Mouse (Mus musculus) forebrain, embryonic 12.5 days (tissue): ENCODE measurements around the gene Pde4d. TPM values are rescaled to one million over a fixed set of nuclear protein-coding genes. Genes with fewer than 3 reads are reported as not detected.

Source experiments
- ATAC-seq: fragments of 200-750 bp; cut with Nextera tagmentation; 2 replicates; pipeline ENCODE4 v1.8.0; 2017; ENCODE audit warnings: moderate TSS enrichment; ENCODE audit not compliant: low FRiP score
- H3K27ac ChIP-seq: fragments of 300-500 bp; sonication (generic); 2 replicates; pipeline ENCODE4 v1.5.1; 2016; ENCODE audit warnings: mild to moderate bottlenecking
- H3K27me3 ChIP-seq: fragments of 300-500 bp; sonication (generic); 2 replicates; pipeline ENCODE4 v1.6.1; 2016; ENCODE audit warnings: mild to moderate bottlenecking
- H3K36me3 ChIP-seq: fragments of 300-500 bp; sonication (generic); replicated peaks from 2 replicates; pipeline ENCODE4 v1.6.1; 2016; ENCODE audit warnings: mild to moderate bottlenecking
- H3K4me1 ChIP-seq: fragments of 300-500 bp; sonication (generic); 2 replicates; pipeline ENCODE4 v1.6.1; 2016
- H3K4me2 ChIP-seq: fragments of 300-500 bp; sonication (generic); 2 replicates; pipeline ENCODE4 v1.6.1; 2016; ENCODE audit warnings: mild to moderate bottlenecking, moderate library complexity
- H3K4me3 ChIP-seq: fragments of 300-500 bp; sonication (generic); replicated peaks from 2 replicates; pipeline ENCODE4 v1.5.1; 2016; ENCODE audit warnings: mild to moderate bottlenecking
- H3K9ac ChIP-seq: fragments of 300-500 bp; sonication (generic); 2 replicates; pipeline ENCODE4 v1.6.1; 2016; ENCODE audit warnings: mild to moderate bottlenecking
- H3K9me3 ChIP-seq: fragments of 300-500 bp; sonication (generic); 2 replicates; pipeline ENCODE4 v1.6.1; 2016
- WGBS: fragments of 180-500 bp; shearing (Covaris S2); methylation state at CpG from one replicate; pipeline ENCODE4 v1.1.7; 2016; 5-methylcytosine and 5-hydroxymethylcytosine counted together
- polyA plus RNA-seq: library from polyadenylated mRNA; unstranded; fragments of >200 nt; fragmentation: Nextera tagmentation; extraction: Ambion mirVana; gene quantifications from 2 replicates; pipeline ENCODE4 v1.2.1, GENCODE M21; 2016

Gene Pde4d
- polyA plus RNA-seq, 1 experiment from 2014 or later, result 15.0 TPM

GRCm38 (mm10) chr13:109695098-109695497 lies 1245.3 kb downstream of the Pde4d start:
- 90% methylated on average over 6 of the region's 6 CpGs for WGBS
- H3K9ac ChIP-seq, result no peak overlapping the region
- ATAC-seq, result no peak

DNA sequence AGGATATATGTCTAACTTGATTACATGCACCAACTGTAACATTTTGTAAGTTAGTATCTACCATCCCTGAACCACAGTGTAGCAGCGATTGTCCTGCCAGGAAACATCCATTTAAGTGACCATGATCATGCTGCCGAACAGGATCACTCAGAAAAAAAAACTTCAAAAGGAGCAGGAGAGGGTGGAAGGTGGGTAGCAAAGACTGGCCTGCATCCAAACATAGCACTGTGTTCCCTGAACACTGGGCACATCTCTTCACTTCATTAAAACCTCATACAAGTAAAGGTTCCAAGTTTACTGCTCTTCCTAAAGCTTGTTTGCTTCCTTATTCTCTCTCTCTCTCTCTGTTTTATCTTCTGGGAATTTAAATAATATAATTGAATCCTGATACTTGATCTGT lies 1256.4 kb downstream of the Pde4d start:
- Histone ChIP-seq H3K4me2 (no peak overlapping the region), H3K4me3 (no peak overlapping the region), H3K4me1 (peaks cover 15% of the 10 kb centered on the region; the same call in 1 of the 2 replicates), H3K27ac (no peak overlapping the region), H3K27me3 (no peaks in the 10 kb centered on the region), H3K9ac (no peak overlapping the region), H3K9me3 (no peaks in the 10 kb centered on the region), H3K36me3 (no peaks in the 10 kb centered on the region)
- 58% methylated on average over 2 of the region's 2 CpGs for WGBS
- ATAC-seq, result no peak

More at GRCm38 (mm10) chr13:109695098-109695497, 1245.3 kb downstream of the Pde4d start:
- no peak overlapping the region for H3K4me2 ChIP-seq
- H3K27ac ChIP-seq, result no peak overlapping the region
- no peaks in the 10 kb centered on the region for H3K36me3 ChIP-seq
- no peaks in the 10 kb centered on the region for H3K4me1 ChIP-seq
- no peak overlapping the region for H3K4me3 ChIP-seq
- H3K9me3 ChIP-seq, result no peaks in the 10 kb centered on the region
- H3K27me3 ChIP-seq, result no peaks in the 10 kb centered on the region

GRCm38 (mm10) chr13:109706579-109706978 lies 1256.8 kb downstream of the Pde4d start:
- ATAC-seq, result 0 out of 2 replicates have a peak, but pooled peaks have one; percentile 44
- Histone ChIP-seq H3K9ac (no peak overlapping the region), H3K27me3 (no peaks in the 10 kb centered on the region), H3K4me2 (no peak overlapping the region), H3K27ac (no peak overlapping the region), H3K9me3 (no peaks in the 10 kb centered on the region), H3K4me1 (peaks cover 15% of the 10 kb centered on the region; the same call in 1 of the 2 replicates), H3K4me3 (no peak overlapping the region), H3K36me3 (no peaks in the 10 kb centered on the region)
- 37% methylated on average over 5 of the region's 5 CpGs for WGBS

- 76% methylated on average over 4 of the region's 4 CpGs for WGBS
- H3K27ac ChIP-seq, result no peak overlapping the region
- peaks cover 15% of the 10 kb centered on the region; the same call in 1 of the 2 replicates for H3K4me1 ChIP-seq
- H3K27me3 ChIP-seq, result no peaks in the 10 kb centered on the region
- ATAC-seq, result no peak
- no peaks in the 10 kb centered on the region for H3K9me3 ChIP-seq
- H3K36me3 ChIP-seq, result no peaks in the 10 kb centered on the region
- H3K9ac ChIP-seq, result no peak overlapping the region
- H3K4me3 ChIP-seq, result no peak overlapping the region
- H3K4me2 ChIP-seq, result no peak overlapping the region
These were observed 1257.4 kb downstream of the Pde4d start for GRCm38 (mm10) chr13:109707154-109707553.

- no peak for ATAC-seq
These were observed 1258.6 kb downstream of the Pde4d start for GRCm38 (mm10) chr13:109708326-109708725.

DNA sequence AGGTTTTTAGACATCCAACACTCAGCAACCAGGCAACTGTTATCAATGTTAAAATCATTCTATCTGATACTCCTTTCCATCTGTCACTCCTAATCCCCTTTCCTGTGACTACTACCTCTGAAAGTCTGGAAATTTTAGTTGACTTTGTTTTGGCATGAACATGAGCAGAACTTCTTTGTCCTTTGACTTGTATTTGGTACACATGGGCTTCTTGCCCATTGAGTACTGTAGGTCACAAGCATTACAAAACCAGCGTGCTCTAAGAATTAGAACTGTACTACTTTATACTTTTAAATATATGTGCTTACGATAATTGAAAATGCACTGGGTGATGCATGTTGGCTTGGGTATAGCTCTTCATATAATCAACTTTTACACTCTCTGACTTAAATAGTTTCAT lies 1264.8 kb downstream of the Pde4d start:
- Histone ChIP-seq H3K27ac (no peak overlapping the region), H3K4me1 (no peaks in the 10 kb centered on the region), H3K4me3 (no peak overlapping the region), H3K27me3 (no peaks in the 10 kb centered on the region), H3K9ac (no peak overlapping the region), H3K36me3 (no peaks in the 10 kb centered on the region), H3K9me3 (no peaks in the 10 kb centered on the region), H3K4me2 (no peak overlapping the region)
- 93% methylated on average over 2 of the region's 2 CpGs for WGBS
- no peak for ATAC-seq

More at GRCm38 (mm10) chr13:109708326-109708725, 1258.6 kb downstream of the Pde4d start:
- H3K4me1 ChIP-seq, result peaks cover 15% of the 10 kb centered on the region; the same call in 1 of the 2 replicates
- H3K36me3 ChIP-seq, result no peaks in the 10 kb centered on the region
- H3K27me3 ChIP-seq, result no peaks in the 10 kb centered on the region
- no peak overlapping the region for H3K4me2 ChIP-seq
- H3K4me3 ChIP-seq, result no peak overlapping the region
- H3K27ac ChIP-seq, result no peak overlapping the region
- no peak overlapping the region for H3K9ac ChIP-seq
- H3K9me3 ChIP-seq, result no peaks in the 10 kb centered on the region
- 92% methylated on average over 2 of the region's 2 CpGs for WGBS

DNA sequence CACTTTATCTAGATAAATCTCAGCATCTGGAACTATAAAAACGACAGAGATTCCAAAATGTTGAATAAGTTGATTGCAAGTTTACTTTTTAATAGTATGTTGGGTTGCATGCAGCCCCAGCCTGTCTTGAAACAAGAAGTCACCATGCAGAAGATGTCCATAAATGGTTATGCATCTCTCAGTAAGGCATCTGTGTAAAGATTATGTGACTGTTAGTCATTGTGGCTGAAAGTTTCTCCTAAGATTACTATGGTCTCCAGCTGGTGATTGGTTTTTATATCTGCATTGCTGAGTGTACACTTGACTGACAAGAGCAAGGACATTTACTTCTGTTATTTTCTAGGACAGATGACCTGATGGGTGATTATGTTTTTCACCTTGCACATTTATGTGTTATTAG lies 1265.6 kb downstream of the Pde4d start:
- Histone ChIP-seq H3K9ac (no peak overlapping the region), H3K4me2 (no peak overlapping the region), H3K9me3 (no peaks in the 10 kb centered on the region), H3K36me3 (no peaks in the 10 kb centered on the region), H3K4me3 (no peak overlapping the region), H3K27ac (no peak overlapping the region), H3K27me3 (no peaks in the 10 kb centered on the region), H3K4me1 (no peaks in the 10 kb centered on the region)
- no peak for ATAC-seq
- 70% methylated on average over 1 of the region's 1 CpGs for WGBS

- Histone ChIP-seq H3K4me2 (no peak overlapping the region), H3K36me3 (no peaks in the 10 kb centered on the region), H3K27ac (no peak overlapping the region), H3K9ac (no peak overlapping the region), H3K4me1 (no peaks in the 10 kb centered on the region), H3K4me3 (no peak overlapping the region), H3K27me3 (no peaks in the 10 kb centered on the region), H3K9me3 (no peaks in the 10 kb centered on the region)
- 94% methylated on average over 2 of the region's 2 CpGs for WGBS
- no peak for ATAC-seq
These were observed 1270.5 kb downstream of the Pde4d start for GRCm38 (mm10) chr13:109720127-109720713.

DNA sequence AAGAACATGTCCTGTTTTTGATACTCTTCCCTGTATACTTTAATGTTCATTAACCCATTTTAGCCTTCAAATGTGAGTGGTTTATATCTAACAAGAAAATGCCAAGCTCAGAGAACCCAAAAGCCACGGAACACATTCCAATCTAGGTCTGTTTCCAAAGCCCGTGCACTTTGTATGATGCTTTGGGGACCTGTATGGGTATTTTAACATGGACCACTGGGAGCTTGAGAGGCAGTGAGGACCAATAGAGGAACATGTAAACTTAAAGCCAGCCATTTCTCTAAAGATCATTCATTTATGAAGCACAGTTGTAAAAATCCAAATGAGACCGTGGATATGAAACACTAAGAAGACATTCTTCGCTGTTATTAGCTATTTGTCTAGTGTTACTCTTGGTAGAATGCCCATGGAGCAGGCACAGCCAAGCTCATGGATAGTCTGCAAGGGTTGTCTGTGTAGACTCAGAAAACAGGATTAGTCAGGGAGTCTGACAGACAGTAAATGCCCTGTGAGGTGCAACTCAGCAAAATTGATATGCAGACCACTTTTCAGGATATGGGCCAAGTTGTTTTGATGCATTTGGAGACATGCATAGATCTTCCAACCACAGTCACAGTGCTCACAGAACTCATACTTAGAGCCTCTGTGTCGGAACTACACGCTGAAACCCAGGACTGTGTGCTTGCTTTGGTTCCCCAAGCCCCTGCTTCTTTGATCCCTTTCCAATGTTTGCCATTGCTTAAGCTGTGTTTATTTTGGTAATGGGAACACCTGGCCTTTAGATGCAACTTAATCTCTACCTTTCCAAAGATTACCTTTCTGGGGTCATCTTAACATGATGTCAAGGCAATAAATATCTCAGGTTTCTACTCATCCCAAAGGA lies 1272.7 kb downstream of the Pde4d start:
- 92% methylated on average over 6 of the region's 6 CpGs for WGBS
- Histone ChIP-seq H3K4me1 (no peaks in the 10 kb centered on the region), H3K4me2 (no peak overlapping the region), H3K27me3 (no peaks in the 10 kb centered on the region), H3K4me3 (no peak overlapping the region), H3K9me3 (no peaks in the 10 kb centered on the region), H3K27ac (no peak overlapping the region), H3K36me3 (no peaks in the 10 kb centered on the region), H3K9ac (no peak overlapping the region)
- no peak for ATAC-seq

GRCm38 (mm10) chr13:109727346-109727745 lies 1277.6 kb downstream of the Pde4d start:
- 83% methylated on average over 5 of the region's 5 CpGs for WGBS
- no peaks in the 10 kb centered on the region for H3K27me3 ChIP-seq
- H3K4me2 ChIP-seq, result no peak overlapping the region
- no peaks in the 10 kb centered on the region for H3K36me3 ChIP-seq
- no peak overlapping the region for H3K9ac ChIP-seq
- no peak for ATAC-seq
- no peak overlapping the region for H3K4me3 ChIP-seq
- H3K27ac ChIP-seq, result no peak overlapping the region
- no peaks in the 10 kb centered on the region for H3K4me1 ChIP-seq
- no peaks in the 10 kb centered on the region for H3K9me3 ChIP-seq

DNA sequence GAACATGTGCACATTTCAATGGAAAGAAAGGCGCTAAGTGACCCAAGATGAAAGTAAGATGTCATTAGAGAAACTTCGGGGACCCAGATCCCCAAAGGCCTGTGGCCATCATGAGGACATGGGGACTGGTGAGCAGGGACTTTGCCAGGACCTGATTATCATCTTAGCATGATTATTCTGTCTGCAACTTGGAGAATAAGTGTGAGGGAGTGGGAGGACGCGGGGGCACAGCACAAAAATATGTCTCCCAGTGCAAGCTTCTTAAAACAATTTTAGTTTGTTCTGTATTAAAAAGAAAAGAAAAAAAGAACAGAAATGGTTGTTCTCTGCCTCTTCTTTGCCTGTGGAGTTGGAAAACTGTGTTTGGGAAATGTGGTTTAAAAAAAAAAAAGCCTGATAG lies 1279.9 kb downstream of the Pde4d start:
- Histone ChIP-seq H3K4me3 (no peak overlapping the region), H3K27me3 (no peaks in the 10 kb centered on the region), H3K9ac (no peak overlapping the region), H3K27ac (no peak overlapping the region), H3K4me2 (no peak overlapping the region), H3K36me3 (no peaks in the 10 kb centered on the region), H3K4me1 (peaks cover 4% of the 10 kb centered on the region; the same call in 1 of the 2 replicates), H3K9me3 (no peaks in the 10 kb centered on the region)
- ATAC-seq, result no peak
- 96% methylated on average over 4 of the region's 4 CpGs for WGBS

- Histone ChIP-seq H3K4me1 (peaks cover 4% of the 10 kb centered on the region; the same call in 1 of the 2 replicates), H3K9ac (no peak overlapping the region), H3K9me3 (no peaks in the 10 kb centered on the region), H3K4me3 (no peak overlapping the region), H3K4me2 (no peak overlapping the region), H3K36me3 (no peaks in the 10 kb centered on the region), H3K27ac (no peak overlapping the region), H3K27me3 (no peaks in the 10 kb centered on the region)
- no peak for ATAC-seq
- 91% methylated on average over 5 of the region's 5 CpGs for WGBS
These were observed 1283.1 kb downstream of the Pde4d start for GRCm38 (mm10) chr13:109732655-109733376.
